Mouse (Mus musculus) layer of hippocampus, postnatal 10 days (tissue): ENCODE data around the gene Tgm7. TPM values are rescaled to one million over a fixed set of nuclear protein-coding genes. Genes with fewer than 3 reads are reported as not detected.

Experiments used
- DNase-seq, 2 experiments: peaks; one replicate each; pipeline ENCODE4 v3.0.0; 2021; ENCODE audit warnings: low spot score in 2 of 2
- total RNA-seq, 2 experiments: library from RNA; stranded (reverse); gene quantifications; 2 replicates each; pipeline ENCODE4 v1.2.3; 2021

The Tgm7 gene
- total RNA-seq, 2 experiments from 2014 or later = 0.16 TPM; not detected in 1

DNA sequence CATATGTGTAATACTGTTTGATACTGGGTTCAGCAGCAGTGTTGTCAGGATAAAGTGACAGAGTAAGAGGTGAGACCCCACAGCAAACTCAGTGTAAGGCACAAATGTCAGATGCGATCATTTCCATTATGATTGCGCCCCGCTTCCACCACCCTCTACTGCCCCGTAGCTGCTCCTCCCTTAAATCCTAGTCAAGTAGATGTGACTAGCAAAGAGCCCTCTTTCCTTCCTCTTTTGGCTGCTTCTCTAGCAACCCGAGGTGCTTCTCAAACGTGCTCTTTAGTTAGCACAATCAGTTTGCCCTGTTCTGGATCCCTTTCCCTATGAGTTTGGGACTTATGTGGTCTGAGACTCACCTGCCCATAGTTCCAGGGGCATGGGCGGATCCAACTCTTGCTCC, 34.8 kb downstream of the Tgm7 start:
- DNase-seq = no peak

DNA sequence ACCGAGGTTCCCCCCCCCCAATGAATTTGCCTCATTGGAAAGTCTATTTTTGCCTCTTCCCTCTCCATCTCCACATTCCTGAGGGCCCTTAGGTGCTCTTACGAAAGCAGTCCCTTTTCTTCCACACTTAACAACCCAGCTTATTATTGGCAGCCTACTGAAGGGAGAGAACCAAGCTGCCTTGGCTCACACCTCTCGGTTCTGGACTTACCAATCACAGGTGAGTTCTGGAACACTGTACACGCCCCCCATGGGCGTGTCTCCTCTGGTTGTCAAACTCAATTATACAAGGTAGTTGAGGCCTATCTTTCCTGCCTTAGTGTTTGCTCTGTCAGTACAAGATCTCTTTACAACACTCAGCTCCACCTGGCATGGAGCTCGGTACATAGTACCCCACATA, 37.7 kb downstream of the Tgm7 start:
- no peak for DNase-seq

DNA sequence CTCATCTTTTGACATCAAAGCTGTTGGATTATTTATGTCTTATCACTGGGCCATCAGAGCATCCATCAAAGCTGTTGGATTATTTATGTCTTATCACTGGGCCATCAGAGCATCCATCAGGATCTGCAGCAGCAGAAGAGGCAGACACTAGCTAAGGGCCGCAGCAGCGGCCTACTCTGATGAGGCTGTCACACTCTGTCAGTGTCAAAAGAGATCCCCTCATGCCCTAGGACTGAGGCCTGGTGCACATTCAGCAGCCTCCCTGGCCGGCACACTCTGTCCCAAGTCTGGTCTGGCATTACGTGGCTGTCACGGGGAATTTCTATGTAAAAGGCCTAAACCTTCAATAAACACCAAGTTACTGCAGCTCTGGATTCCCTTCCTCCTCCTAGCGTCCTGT, 40.1 kb downstream of the Tgm7 start:
- DNase-seq = no peak

DNA sequence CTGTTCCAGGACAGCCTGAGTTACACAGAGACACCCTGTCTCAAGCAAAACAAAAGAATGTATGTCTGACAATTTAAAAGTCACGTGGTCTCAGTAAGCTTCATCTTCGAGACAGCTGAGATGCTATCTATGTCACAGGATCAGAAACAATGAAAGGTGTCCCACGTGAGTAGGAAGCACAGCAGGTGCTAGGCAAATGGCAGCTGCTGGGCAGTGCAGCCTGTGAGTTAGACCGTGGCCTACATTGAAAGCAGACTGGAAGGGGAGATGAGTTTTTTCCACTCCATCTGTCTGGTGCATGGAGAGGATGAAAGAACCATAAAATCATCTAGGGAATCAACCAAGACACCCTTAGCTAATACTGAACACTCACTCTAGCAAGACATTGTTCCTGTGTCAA, 42.5 kb downstream of the Tgm7 start:
- DNase-seq = no peak

DNA sequence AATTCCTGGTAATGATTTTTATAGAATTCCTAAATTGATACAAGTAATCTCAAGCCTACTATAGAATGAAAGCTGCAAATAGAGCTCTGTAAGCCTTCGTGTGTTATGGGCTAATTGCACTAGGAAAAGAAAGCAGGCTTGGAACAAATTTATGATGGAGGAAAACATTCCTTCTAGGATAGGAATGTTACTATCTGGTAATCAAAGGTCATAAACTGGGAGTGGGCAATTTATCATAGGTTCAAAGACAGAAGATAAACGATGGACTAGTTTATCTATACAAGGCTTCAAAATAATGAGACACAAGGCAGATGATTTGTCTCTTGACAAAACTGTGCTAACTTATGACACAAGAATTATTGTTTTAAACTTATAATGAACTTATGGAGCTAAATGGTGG, 48.3 kb downstream of the Tgm7 start:
- no peak for DNase-seq

DNA sequence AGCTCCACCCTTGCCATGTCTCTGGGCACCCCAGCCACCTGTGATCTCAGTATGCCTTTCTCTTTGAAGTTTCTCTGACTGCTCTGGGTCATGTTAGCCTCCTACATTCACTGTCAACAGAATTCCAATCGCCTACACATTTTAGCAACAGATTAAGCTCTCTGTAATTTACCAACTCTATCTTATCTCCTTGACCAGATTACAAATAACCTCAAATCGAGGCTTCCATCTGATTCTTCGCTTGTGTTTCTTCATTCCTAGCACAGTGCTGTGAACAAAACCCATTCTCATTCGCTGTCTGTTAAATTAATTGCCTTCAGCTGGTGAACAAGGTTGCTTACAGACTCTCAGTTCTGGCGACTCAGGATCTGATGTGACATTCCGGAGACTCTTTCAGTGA, 51.6 kb downstream of the Tgm7 start:
- DNase-seq = no peak

DNA sequence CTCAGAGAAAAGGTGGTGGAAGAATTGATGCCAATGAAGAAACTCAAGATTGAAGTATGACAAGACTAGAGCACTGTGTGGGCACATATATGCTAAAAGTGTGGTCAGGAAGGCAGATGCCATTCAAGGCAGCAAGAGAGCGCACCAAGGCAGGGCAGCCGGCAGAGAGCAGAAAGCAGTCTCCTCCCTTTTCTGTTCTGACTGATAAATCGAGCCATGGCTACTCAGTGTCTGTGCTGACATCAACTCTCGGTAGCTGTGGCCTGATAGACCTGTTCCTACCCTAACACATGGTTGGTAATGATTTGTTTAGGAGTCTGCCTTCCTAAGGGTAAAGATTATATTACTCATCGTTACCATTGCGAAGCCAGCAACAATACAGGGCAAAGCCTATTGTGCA, 53.7 kb downstream of the Tgm7 start:
- DNase-seq = no peak

DNA sequence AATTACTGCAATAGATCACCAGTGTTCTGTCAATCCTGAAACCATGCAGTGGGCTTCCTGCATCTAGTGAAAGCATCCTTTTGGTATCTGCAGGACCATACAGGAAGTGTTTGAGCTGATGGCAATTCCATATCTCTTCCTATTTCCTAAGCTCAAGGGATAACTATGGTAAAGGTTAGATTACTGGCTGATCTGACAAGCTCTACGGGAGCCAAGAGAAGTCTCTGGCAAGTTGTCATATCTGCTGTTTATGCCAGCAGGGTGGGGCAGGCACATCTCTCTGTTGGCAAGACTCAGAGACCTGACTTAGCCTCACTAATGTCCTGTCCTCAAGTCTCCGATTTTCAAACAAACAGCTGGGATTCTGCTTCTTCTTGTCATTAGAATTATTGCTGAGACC, 55.5 kb downstream of the Tgm7 start:
- no peak for DNase-seq

DNA sequence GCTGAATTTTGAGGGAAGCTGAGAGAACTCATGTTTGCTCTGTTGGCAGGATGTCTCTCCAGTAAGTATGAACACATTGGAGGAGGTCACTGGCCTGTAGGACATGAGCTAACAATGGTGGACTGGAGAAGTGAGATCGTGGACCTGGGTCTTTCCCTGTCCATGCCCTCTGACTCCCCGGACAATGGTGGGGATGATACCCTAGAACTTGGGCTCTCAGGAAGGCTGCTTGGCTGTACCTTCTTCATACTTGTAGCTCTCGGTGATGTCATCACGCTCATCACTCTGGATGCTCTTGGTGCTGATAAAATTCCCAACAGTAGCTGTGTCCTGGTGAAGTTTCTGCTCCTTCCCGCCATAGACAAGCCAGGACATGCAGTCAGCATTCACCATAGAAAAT, 57.4 kb downstream of the Tgm7 start:
- no peak for DNase-seq

DNA sequence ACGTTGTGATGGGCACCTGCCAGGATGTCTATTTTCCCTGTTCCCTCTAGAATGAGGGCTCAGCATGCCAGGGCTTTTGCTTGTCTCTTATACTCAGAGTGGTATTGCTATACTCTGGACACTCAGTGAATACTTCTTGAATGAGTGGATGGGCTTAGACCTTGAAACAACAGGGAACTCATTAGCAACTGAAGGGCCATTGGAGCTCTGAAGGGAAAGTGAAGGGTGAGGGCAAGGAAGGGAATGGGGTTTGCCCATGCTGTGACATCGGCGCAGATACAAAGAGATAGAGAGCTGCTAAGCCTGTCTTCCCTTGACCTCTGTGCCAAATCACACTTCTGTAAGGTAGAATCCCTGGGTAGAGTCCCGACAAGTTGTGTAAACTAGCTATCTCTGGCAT, 63.9 kb downstream of the Tgm7 start:
- DNase-seq = no peak

Other genes starting within 250 kb of the Tgm7 start
- gene Ubr1, start 139.1 kb downstream of the Tgm7 start, total RNA-seq = 10 to 100 TPM; 46.3 to 50.1 TPM
- 10 to 100 TPM; 18.2 to 20.9 TPM for gene Tmem62, start 132.8 kb downstream of the Tgm7 start, total RNA-seq
- gene Ccndbp1, start 101.4 kb downstream of the Tgm7 start, total RNA-seq = 10 to 100 TPM; 52.7 to 56.3 TPM
- not detected for gene Epb42, start 72.7 kb downstream of the Tgm7 start, total RNA-seq
- gene Tgm5, start 24.0 kb downstream of the Tgm7 start, total RNA-seq = not detected
- gene Adal, start 30.6 kb upstream of the Tgm7 start, total RNA-seq = 10 to 100 TPM; 15.1 to 15.3 TPM
- 1 to 10 TPM; 6.7 to 7.5 TPM for gene Lcmt2, start 30.9 kb upstream of the Tgm7 start, total RNA-seq
- gene Tubgcp4, start 60.9 kb upstream of the Tgm7 start, total RNA-seq = 10 to 100 TPM; 29.2 to 31.9 TPM
- 1 to 10 TPM; 6.5 to 7.9 TPM for gene Zscan29, start 61.3 kb upstream of the Tgm7 start, total RNA-seq
- 100 to 1,000 TPM; 157 to 174 TPM for gene Trp53bp1, start 161.6 kb upstream of the Tgm7 start, total RNA-seq
- 100 to 1,000 TPM; 353 to 370 TPM for gene Map1a, start 179.8 kb upstream of the Tgm7 start, total RNA-seq
- 10 to 100 TPM; 50.0 to 51.1 TPM for gene Ppip5k1, start 245.6 kb upstream of the Tgm7 start, total RNA-seq
- 100 to 1,000 TPM; 252 to 307 TPM for gene Ckmt1, start 247.9 kb upstream of the Tgm7 start, total RNA-seq